Mouse (Mus musculus) thymus, postnatal 0 days (tissue): ENCODE data around the gene Mmp19. TPM values are rescaled to one million over a fixed set of nuclear protein-coding genes. Genes with fewer than 3 reads are reported as not detected.

ENCODE experiments used
- DNase-seq: peaks from one replicate; pipeline ENCODE4 v3.0.0-alpha.2; 2015; ENCODE audit warnings: low spot score
- polyA plus RNA-seq: library from polyadenylated mRNA; unstranded; fragments of >200 nt; fragmentation: Nextera tagmentation; extraction: Ambion mirVana; gene quantifications from 2 replicates; pipeline ENCODE4 v1.2.1, GENCODE M21; 2015

Mmp19 gene
- polyA plus RNA-seq, 1 experiment from 2014 or later: 0.48 TPM

DNA sequence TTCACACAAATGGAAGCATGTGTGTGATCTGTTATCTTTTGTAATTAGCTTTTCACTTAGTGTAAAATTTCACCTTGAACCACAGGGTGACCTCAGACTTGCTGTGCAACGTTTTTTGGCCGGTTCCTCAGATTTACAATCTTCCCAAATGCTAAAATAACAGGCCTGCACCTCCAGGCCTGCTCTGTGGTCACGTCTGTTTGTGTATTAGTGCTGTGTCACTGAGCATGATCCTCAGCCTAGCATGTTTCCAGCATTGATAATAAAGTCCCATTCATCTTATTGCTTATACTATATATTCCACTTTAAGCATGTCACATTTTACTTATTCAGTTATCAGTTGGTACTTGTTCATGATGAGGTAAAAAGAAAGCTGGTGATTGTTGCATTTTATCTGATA is 59.6 kb downstream of the Mmp19 start:
- DNase-seq: no peak

Other genes with a start within 250 kb of the Mmp19 start
- 17.8 and 18.8 TPM in 2 replicates for gene Zc3h10, start 243.1 kb upstream of the Mmp19 start, polyA plus RNA-seq
- gene Rpl41, start 241.6 kb upstream of the Mmp19 start, polyA plus RNA-seq: 4,302 and 4,551 TPM in 2 replicates
- gene Pa2g4, start 224.9 kb upstream of the Mmp19 start, polyA plus RNA-seq: 238 and 264 TPM in 2 replicates
- gene Erbb3, start 201.3 kb upstream of the Mmp19 start, polyA plus RNA-seq: 0.85 and 0.87 TPM in 2 replicates
- gene Rps26, start 164.2 kb upstream of the Mmp19 start, polyA plus RNA-seq: 1,143 and 1,215 TPM in 2 replicates
- 0.98 and 1.1 TPM in 2 replicates for gene Ikzf4, start 144.9 kb upstream of the Mmp19 start, polyA plus RNA-seq
- 13.4 and 16.9 TPM in 2 replicates for gene Suox, start 116.8 kb upstream of the Mmp19 start, polyA plus RNA-seq
- gene Rab5b, start 94.6 kb upstream of the Mmp19 start, polyA plus RNA-seq: 45.3 and 46.5 TPM in 2 replicates
- gene Pmel, start 86.7 kb upstream of the Mmp19 start, polyA plus RNA-seq: 1.1 and 1.3 TPM in 2 replicates
- 115 and 117 TPM in 2 replicates for gene Cdk2, start 85.9 kb upstream of the Mmp19 start, polyA plus RNA-seq
- gene Dgka, start 46.1 kb upstream of the Mmp19 start, polyA plus RNA-seq: 135 and 136 TPM in 2 replicates
- 74.7 and 79.2 TPM in 2 replicates for gene Pym1, start 43.0 kb upstream of the Mmp19 start, polyA plus RNA-seq
- gene Dnajc14, start 13.2 kb downstream of the Mmp19 start, polyA plus RNA-seq: 32.5 and 32.8 TPM in 2 replicates
- 6.0 and 6.6 TPM in 2 replicates for gene Tmem198b, start 13.5 kb downstream of the Mmp19 start, polyA plus RNA-seq
- gene Sarnp, start 26.4 kb downstream of the Mmp19 start, polyA plus RNA-seq: 186 and 199 TPM in 2 replicates
- gene Ormdl2, start 30.7 kb downstream of the Mmp19 start, polyA plus RNA-seq: 102 and 113 TPM in 2 replicates
- 2.3 and 3.0 TPM in 2 replicates for gene Gdf11, start 100.8 kb downstream of the Mmp19 start, polyA plus RNA-seq
- gene Cd63, start 110.1 kb downstream of the Mmp19 start, polyA plus RNA-seq: 172 and 183 TPM in 2 replicates
- gene Rdh5, start 132.0 kb downstream of the Mmp19 start, polyA plus RNA-seq: 6.3 and 7.1 TPM in 2 replicates
- gene Bloc1s1, start 133.1 kb downstream of the Mmp19 start, polyA plus RNA-seq: 251 and 253 TPM in 2 replicates
- gene Itga7, start 142.9 kb downstream of the Mmp19 start, polyA plus RNA-seq: 2.4 and 2.5 TPM in 2 replicates
- gene Mettl7b, start 170.1 kb downstream of the Mmp19 start, polyA plus RNA-seq: 3.4 and 5.5 TPM in 2 replicates
- not detected in 2 replicates for gene Olfr9, start 198.5 kb downstream of the Mmp19 start, polyA plus RNA-seq
- gene Olfr763, start 219.9 kb downstream of the Mmp19 start, polyA plus RNA-seq: not detected in 2 replicates
- not detected in 2 replicates for gene Olfr764-ps1, start 249.0 kb downstream of the Mmp19 start, polyA plus RNA-seq